Mouse (Mus musculus) spleen, postnatal 10 days (tissue): Measurements from ENCODE around the gene Hcn2.
A peak's percentile ranks its signal among the peaks of the same experiment; 100 is the strongest.

Experiments
- DNase-seq, 2 experiments: peaks; one replicate each; pipeline ENCODE4 v3.0.0; 2021 to 2022; ENCODE audit warnings: low spot score in 2 of 2

The Hcn2 gene

DNA sequence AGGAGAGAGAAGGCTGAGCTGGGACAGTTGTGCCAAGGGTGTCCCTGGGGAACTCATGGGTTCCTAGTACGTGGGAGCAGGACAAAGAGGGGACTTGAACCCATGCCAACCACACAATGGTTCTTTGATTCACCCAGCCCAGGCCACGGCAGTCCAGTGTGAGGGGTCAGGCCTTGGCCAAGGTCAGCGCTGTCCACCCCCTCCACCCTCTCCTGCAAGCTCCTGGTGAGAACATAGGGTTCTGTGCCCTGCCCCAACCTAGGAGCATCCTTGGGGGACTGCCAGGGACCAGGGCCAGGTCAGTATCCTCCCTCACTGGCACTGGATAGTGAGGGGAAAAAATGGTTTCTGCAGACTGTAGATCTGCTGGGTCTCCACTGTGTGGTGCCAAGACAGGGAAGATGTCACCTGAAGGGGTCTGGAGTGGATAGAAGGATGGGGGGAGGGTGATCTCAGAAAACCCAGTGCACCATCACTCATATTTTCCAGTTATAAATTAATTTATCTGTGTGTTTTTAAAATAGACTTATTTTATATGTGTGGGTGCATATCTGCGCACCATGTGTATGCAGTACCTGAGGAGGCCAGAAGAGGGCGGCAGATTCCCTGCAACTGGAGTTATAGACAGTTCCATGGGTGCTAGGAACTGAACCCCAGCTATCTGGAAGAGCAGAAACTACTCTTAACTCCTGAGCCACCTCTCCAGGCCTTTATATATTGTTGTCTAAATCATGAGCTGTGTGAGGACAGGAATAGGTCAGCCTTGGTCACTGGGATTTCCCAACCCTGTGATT is 58.2 kb downstream of the Hcn2 start:
- no peak for DNase-seq

- DNase-seq = no peak
Observed at GRCm38 (mm10) chr10:79777103-79777531, 60.7 kb downstream of the Hcn2 start, which contains the start of gene Fstl3. Gene Fstl3, plus strand, starts transcription at chr10:79777272.

- peak in 1 of 2 experiments; percentile 6 for DNase-seq
Observed at GRCm38 (mm10) chr10:79778006-79778405, 61.6 kb downstream of the Hcn2 start.

GRCm38 (mm10) chr10:79779193-79779592 is 62.8 kb downstream of the Hcn2 start:
- DNase-seq = no peak

GRCm38 (mm10) chr10:79779784-79780663 is 63.6 kb downstream of the Hcn2 start:
- DNase-seq = peak; percentile 89 to 95

- peak in 1 of 2 experiments; percentile 83 for DNase-seq
Observed at GRCm38 (mm10) chr10:79780664-79781015, 64.2 kb downstream of the Hcn2 start.

DNA sequence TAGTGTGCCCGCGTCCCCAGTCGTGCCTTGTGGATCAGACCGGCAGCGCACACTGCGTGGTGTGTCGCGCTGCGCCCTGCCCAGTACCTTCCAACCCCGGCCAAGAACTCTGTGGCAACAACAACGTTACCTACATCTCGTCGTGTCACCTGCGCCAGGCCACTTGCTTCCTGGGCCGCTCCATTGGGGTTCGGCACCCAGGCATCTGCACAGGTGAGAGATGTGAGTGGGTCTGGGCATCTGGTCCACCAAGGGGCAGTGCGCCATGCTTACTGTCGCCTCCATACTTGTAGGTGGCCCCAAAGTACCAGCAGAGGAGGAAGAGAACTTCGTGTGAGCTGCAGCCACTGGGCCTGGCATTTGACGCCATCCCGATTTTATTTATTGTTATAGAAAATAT is 64.7 kb downstream of the Hcn2 start:
- peak in 1 of 2 experiments; percentile 17 for DNase-seq

- DNase-seq = no peak
Observed at GRCm38 (mm10) chr10:79781956-79782355, 65.5 kb downstream of the Hcn2 start.

DNA sequence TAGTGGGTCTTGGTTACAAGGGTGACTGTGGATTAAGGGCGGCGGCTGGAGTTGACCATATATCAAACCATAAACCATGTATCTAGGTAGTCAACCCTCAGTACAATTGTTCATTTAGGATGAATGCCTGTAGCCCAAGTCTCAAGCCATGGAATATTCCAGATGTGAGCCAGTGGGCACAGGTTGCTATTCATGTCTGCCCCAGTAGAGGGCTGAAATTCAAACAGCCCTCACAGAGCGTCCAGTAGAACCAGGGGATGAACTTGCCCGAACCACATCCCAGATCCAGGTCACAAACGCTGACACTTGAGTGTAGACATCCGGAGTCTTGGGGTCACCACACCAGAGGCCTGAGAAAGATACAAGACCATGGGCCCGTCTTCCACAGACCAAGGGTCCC is 66.6 kb downstream of the Hcn2 start:
- no peak for DNase-seq

- DNase-seq = peak in 1 of 2 experiments; percentile 78
Observed at GRCm38 (mm10) chr10:79783920-79784800, 67.7 kb downstream of the Hcn2 start.
